Mouse (Mus musculus) cortical plate, adult 2 months (tissue): ENCODE results near the gene Prpf18.

Experiments used
- CTCF ChIP-seq: fragments of 200-500 bp; IDR thresholded peaks from 2 replicates; pipeline ENCODE4 v1.5.1; 2011; ENCODE audit warnings: mild to moderate bottlenecking, control low read depth, low read length; ENCODE audit not compliant: insufficient read depth; ENCODE audit errors: extremely low read depth
- POLR2A ChIP-seq: fragments of 200-500 bp; IDR thresholded peaks from 2 replicates; pipeline ENCODE4 v1.6.1; 2011; ENCODE audit warnings: mild to moderate bottlenecking, low read length, control low read depth; ENCODE audit not compliant: insufficient read depth; ENCODE audit errors: extremely low read depth

- no peak for TF ChIP-seq CTCF
- TF ChIP-seq POLR2A, result no peak
Measured at GRCm38 (mm10) chr2:4645066-4645465, 6.8 kb downstream of the Prpf18 start.
